Mouse (Mus musculus): ENCODE measurements around the gene Pwwp2b. TPM values are rescaled to one million over a fixed set of nuclear protein-coding genes. Genes with fewer than 3 reads are reported as not detected.

Pwwp2b gene
- polyA plus RNA-seq, 1 experiment = 10.9 TPM

GRCm38 (mm10) chr7:139221856-139222255, 26.4 kb upstream of the Pwwp2b start:
- TF ChIP-seq CTCF (IDR thresholded peaks at IDR 0.05; ENCODE audit: extremely low read depth, insufficient read depth, low read length) = no peak
- no peak overlapping the region for H3K27ac ChIP-seq (ENCODE audit: insufficient read depth, low read length)
- peaks cover 2% of the 10 kb centered on the region; the same call in 1 of the 2 replicates for H3K4me1 ChIP-seq (ENCODE audit: control insufficient read depth, insufficient read depth, low read length)
- H3K4me3 ChIP-seq (ENCODE audit: insufficient read depth, low read length) = no peak overlapping the region

- Histone ChIP-seq H3K4me1 (ENCODE audit: control insufficient read depth, insufficient read depth, low read length) (peaks cover 2% of the 10 kb centered on the region; the same call in 1 of the 2 replicates), H3K27ac (ENCODE audit: insufficient read depth, low read length) (no peak overlapping the region), H3K4me3 (ENCODE audit: insufficient read depth, low read length) (no peak overlapping the region)
- TF ChIP-seq CTCF (IDR thresholded peaks at IDR 0.05; ENCODE audit: extremely low read depth, insufficient read depth, low read length) = no peak
- no peak for TF ChIP-seq POLR2A (IDR thresholded peaks at IDR 0.05; ENCODE audit: extremely low read depth, insufficient read depth, low read length)
These were observed 25.9 kb upstream of the Pwwp2b start for GRCm38 (mm10) chr7:139222341-139222740.

- Histone ChIP-seq H3K27ac (ENCODE audit: insufficient read depth, low read length) (no peak overlapping the region), H3K4me3 (ENCODE audit: insufficient read depth, low read length) (no peak overlapping the region), H3K4me1 (ENCODE audit: control insufficient read depth, insufficient read depth, low read length) (peaks cover 2% of the 10 kb centered on the region; the same call in 1 of the 2 replicates)
- TF ChIP-seq CTCF (IDR thresholded peaks at IDR 0.05; ENCODE audit: extremely low read depth, insufficient read depth, low read length) = no peak
- TF ChIP-seq POLR2A (IDR thresholded peaks at IDR 0.05; ENCODE audit: extremely low read depth, insufficient read depth, low read length) = no peak
These were observed 24.2 kb upstream of the Pwwp2b start for GRCm38 (mm10) chr7:139224070-139224469.

- Histone ChIP-seq H3K4me1 (ENCODE audit: control insufficient read depth, insufficient read depth, low read length) (peaks cover 2% of the 10 kb centered on the region; the same call in 1 of the 2 replicates), H3K4me3 (ENCODE audit: insufficient read depth, low read length) (no peak overlapping the region), H3K27ac (ENCODE audit: insufficient read depth, low read length) (no peak overlapping the region)
- TF ChIP-seq CTCF (IDR thresholded peaks at IDR 0.05; ENCODE audit: extremely low read depth, insufficient read depth, low read length) (no peak), POLR2A (IDR thresholded peaks at IDR 0.05; ENCODE audit: extremely low read depth, insufficient read depth, low read length) (no peak)
These were observed 23.6 kb upstream of the Pwwp2b start for GRCm38 (mm10) chr7:139224725-139225124.

GRCm38 (mm10) chr7:139226416-139226815, 21.9 kb upstream of the Pwwp2b start:
- H3K4me3 ChIP-seq (ENCODE audit: insufficient read depth, low read length) = no peak overlapping the region
- no peak overlapping the region for H3K27ac ChIP-seq (ENCODE audit: insufficient read depth, low read length)
- TF ChIP-seq POLR2A (IDR thresholded peaks at IDR 0.05; ENCODE audit: extremely low read depth, insufficient read depth, low read length) (no peak), CTCF (IDR thresholded peaks at IDR 0.05; ENCODE audit: extremely low read depth, insufficient read depth, low read length) (no peak)
- peaks cover 1% of the 10 kb centered on the region; the same call in 1 of the 2 replicates for H3K4me1 ChIP-seq (ENCODE audit: control insufficient read depth, insufficient read depth, low read length)

GRCm38 (mm10) chr7:139228447-139229171, 19.7 kb upstream of the Pwwp2b start:
- Histone ChIP-seq H3K27ac (ENCODE audit: insufficient read depth, low read length) (no peak overlapping the region), H3K4me3 (ENCODE audit: insufficient read depth, low read length) (no peak overlapping the region), H3K4me1 (ENCODE audit: control insufficient read depth, insufficient read depth, low read length) (no peaks in the 10 kb centered on the region)
- no peak for TF ChIP-seq POLR2A (IDR thresholded peaks at IDR 0.05; ENCODE audit: extremely low read depth, insufficient read depth, low read length)
- no peak for TF ChIP-seq CTCF (IDR thresholded peaks at IDR 0.05; ENCODE audit: extremely low read depth, insufficient read depth, low read length)

- no peak overlapping the region for H3K27ac ChIP-seq (ENCODE audit: insufficient read depth, low read length)
- H3K4me1 ChIP-seq (ENCODE audit: control insufficient read depth, insufficient read depth, low read length) = no peaks in the 10 kb centered on the region
- TF ChIP-seq POLR2A (IDR thresholded peaks at IDR 0.05; ENCODE audit: extremely low read depth, insufficient read depth, low read length) (no peak), CTCF (IDR thresholded peaks at IDR 0.05; ENCODE audit: extremely low read depth, insufficient read depth, low read length) (no peak)
- H3K4me3 ChIP-seq (ENCODE audit: insufficient read depth, low read length) = no peak overlapping the region
These were observed 18.4 kb upstream of the Pwwp2b start for GRCm38 (mm10) chr7:139229837-139230236.

- Histone ChIP-seq H3K27ac (ENCODE audit: insufficient read depth, low read length) (no peak overlapping the region), H3K4me3 (ENCODE audit: insufficient read depth, low read length) (no peak overlapping the region), H3K4me1 (ENCODE audit: control insufficient read depth, insufficient read depth, low read length) (no peaks in the 10 kb centered on the region)
- no peak for TF ChIP-seq CTCF (IDR thresholded peaks at IDR 0.05; ENCODE audit: extremely low read depth, insufficient read depth, low read length)
- TF ChIP-seq POLR2A (IDR thresholded peaks at IDR 0.05; ENCODE audit: extremely low read depth, insufficient read depth, low read length) = no peak
These were observed 18.0 kb upstream of the Pwwp2b start for GRCm38 (mm10) chr7:139230241-139230640.

GRCm38 (mm10) chr7:139233714-139234113, 14.6 kb upstream of the Pwwp2b start:
- no peak overlapping the region for H3K27ac ChIP-seq (ENCODE audit: insufficient read depth, low read length)
- no peaks in the 10 kb centered on the region for H3K4me1 ChIP-seq (ENCODE audit: control insufficient read depth, insufficient read depth, low read length)
- TF ChIP-seq POLR2A (IDR thresholded peaks at IDR 0.05; ENCODE audit: extremely low read depth, insufficient read depth, low read length) (no peak), CTCF (IDR thresholded peaks at IDR 0.05; ENCODE audit: extremely low read depth, insufficient read depth, low read length) (peak; percentile 98)
- H3K4me3 ChIP-seq (ENCODE audit: insufficient read depth, low read length) = no peak overlapping the region

All from cortical plate, adult 2 months (tissue).